Mouse (Mus musculus): Measurements from ENCODE around the gene Ccdc65. TPM values are rescaled to one million over a fixed set of nuclear protein-coding genes. Genes with fewer than 3 reads are reported as not detected.

Gene Ccdc65
- total RNA-seq, 2 experiments from 2014 or later: 9.7 to 14.2 TPM

Other genes with a start within 250 kb of the Ccdc65 start
- gene OR5BS1P, start 238.3 kb upstream of the Ccdc65 start, total RNA-seq (2021): not detected
- not detected for gene Lalba, start 225.5 kb upstream of the Ccdc65 start, total RNA-seq (2021)
- not detected for gene Olfr279, start 215.8 kb upstream of the Ccdc65 start, total RNA-seq (2021)
- gene Kansl2, start 173.9 kb upstream of the Ccdc65 start, total RNA-seq (2021): 10 to 100 TPM; 71.9 to 73.2 TPM
- 10 to 100 TPM; 36.0 to 51.6 TPM for gene Ccnt1, start 137.3 kb upstream of the Ccdc65 start, total RNA-seq (2021)
- gene 4930415O20Rik, start 137.2 kb upstream of the Ccdc65 start, total RNA-seq (2021): not detected
- gene Adcy6, start 98.1 kb upstream of the Ccdc65 start, total RNA-seq (2021): 10 to 100 TPM; 41.4 to 44.6 TPM
- gene Cacnb3, start 77.4 kb upstream of the Ccdc65 start, total RNA-seq (2021): 100 to 1,000 TPM; 139 to 147 TPM
- 10 to 100 TPM; 78.3 to 81.4 TPM for gene Ddx23, start 45.3 kb upstream of the Ccdc65 start, total RNA-seq (2021)
- gene Rnd1, start 30.7 kb upstream of the Ccdc65 start, total RNA-seq (2021): 10 to 100 TPM; 31.2 to 34.3 TPM
- 1 to 10 TPM; 2.2 to 2.6 TPM for gene Fkbp11, start 20.0 kb downstream of the Ccdc65 start, total RNA-seq (2021)
- gene Arf3, start 55.0 kb downstream of the Ccdc65 start, total RNA-seq (2021): 100 to 1,000 TPM; 636 TPM
- gene Wnt10b, start 69.9 kb downstream of the Ccdc65 start, total RNA-seq (2021): under 1 TPM; 0.25 to 0.37 TPM
- gene Wnt1, start 81.7 kb downstream of the Ccdc65 start, total RNA-seq (2021): not detected
- 100 to 1,000 TPM; 401 to 403 TPM for gene Ddn, start 101.3 kb downstream of the Ccdc65 start, total RNA-seq (2021)
- gene Prkag1, start 123.3 kb downstream of the Ccdc65 start, total RNA-seq (2021): 10 to 100 TPM; 39.3 to 41.0 TPM
- gene Kmt2d, start 163.0 kb downstream of the Ccdc65 start, total RNA-seq (2021): 10 to 100 TPM; 71.4 to 77.3 TPM
- gene Rhebl1, start 186.3 kb downstream of the Ccdc65 start, total RNA-seq (2021): 10 to 100 TPM in 1 of 2 experiments, 1 to 10 TPM in 1; 8.8 to 13.0 TPM
- gene Dhh, start 190.3 kb downstream of the Ccdc65 start, total RNA-seq (2021): under 1 TPM; 0.36 to 0.57 TPM
- 10 to 100 TPM; 17.2 to 27.3 TPM for gene Lmbr1l, start 210.0 kb downstream of the Ccdc65 start, total RNA-seq (2021)
- gene Tuba1b, start 226.4 kb downstream of the Ccdc65 start, total RNA-seq (2021): 100 to 1,000 TPM; 931 to 937 TPM
- not detected for gene Gm49450, start 245.3 kb downstream of the Ccdc65 start, total RNA-seq (2021)
- gene Tuba1a, start 245.5 kb downstream of the Ccdc65 start, total RNA-seq (2021): 1,000 to 10,000 TPM; 3,808 to 4,015 TPM